In genomic region chr5:43634071-43634601, GRCm38 (mm10) we compare ENCODE assay signal across 17 mouse cellular contexts. TPM values are rescaled to one million over a fixed set of nuclear protein-coding genes. Genes with fewer than 3 reads are reported as not detected.
DNase-seq lines count a peak whose midpoint lies in the region; ATAC-seq and TF ChIP-seq lines count a peak whose summit lies in the region.
"Had no signal": no experiment of that assay in that cellular context is flagged by ENCODE, and none has a peak within 500 bp of the region (broad histone marks: within the 10 kb centered on the region; RNA-seq: fewer than 3 reads in every experiment).

No protein-coding gene starts in this region.

- no peak overlapping the region for H3K9ac ChIP-seq in forebrain, embryonic 12.5 days
- no peak overlapping the region for H3K9ac ChIP-seq in forebrain, embryonic 11.5 days (ENCODE audit: low read length)
- H3K9ac ChIP-seq in kidney, postnatal 0 days (ENCODE audit: low read depth, low read length) = no peak overlapping the region
- H3K9ac ChIP-seq in kidney, embryonic 15.5 days = no peak overlapping the region
- no peak overlapping the region for H3K9ac ChIP-seq in embryonic facial prominence, embryonic 14.5 days (ENCODE audit: low read depth, low read length)
- no peak overlapping the region for H3K9ac ChIP-seq in midbrain, embryonic 12.5 days (replicated peaks)
- H3K9ac ChIP-seq: hindbrain, embryonic 15.5 days; limb, embryonic 12.5 days; liver, embryonic 13.5 days; stomach, embryonic 15.5 days had no signal

- no peaks in the 10 kb centered on the region for H3K36me3 ChIP-seq in forebrain, embryonic 12.5 days (replicated peaks)
- H3K36me3 ChIP-seq in forebrain, embryonic 11.5 days (ENCODE audit: control insufficient read depth, insufficient read depth, low read length) = no peaks in the 10 kb centered on the region
- no peaks in the 10 kb centered on the region for H3K36me3 ChIP-seq in kidney, postnatal 0 days (ENCODE audit: insufficient read depth, low read length)
- no peaks in the 10 kb centered on the region for H3K36me3 ChIP-seq in kidney, embryonic 15.5 days
- H3K36me3 ChIP-seq in embryonic facial prominence, embryonic 14.5 days (ENCODE audit: control insufficient read depth, insufficient read depth, low read length) = no peaks in the 10 kb centered on the region
- H3K36me3 ChIP-seq in midbrain, embryonic 12.5 days = no peaks in the 10 kb centered on the region
- H3K36me3 ChIP-seq: hindbrain, embryonic 15.5 days; limb, embryonic 12.5 days; liver, embryonic 13.5 days; stomach, embryonic 15.5 days had no signal

- TF ChIP-seq CTCF in kidney, postnatal 0 days (IDR thresholded peaks at IDR 0.05; ENCODE audit: low read depth) = no peak

- DNase-seq in forebrain, embryonic 11.5 days (ENCODE audit: low spot score) = no peak
- no peak for DNase-seq in kidney, postnatal 0 days (ENCODE audit: low spot score)
- DNase-seq in embryonic facial prominence, embryonic 14.5 days (ENCODE audit: low spot score) = no peak
- no peak for DNase-seq in gastrocnemius, adult 18-20 months (ENCODE audit: low spot score)
- no peak for DNase-seq in layer of hippocampus, adult 8-10 months (ENCODE audit: low spot score in 2 of 2)
- DNase-seq: adrenal gland, adult 2 months; heart, adult 2 months; kidney, adult 8-10 months; liver, embryonic 13.5 days; thymus, adult 2 months had no signal

- 0 out of 2 replicates have a peak, but pooled peaks have one; percentile 4 for ATAC-seq in forebrain, embryonic 12.5 days (ENCODE audit: low FRiP score)
- no peak; the same call in 1 of the 2 replicates for ATAC-seq in forebrain, embryonic 11.5 days (replicated peaks; ENCODE audit: low FRiP score)
- ATAC-seq in kidney, postnatal 0 days (replicated peaks; ENCODE audit: low FRiP score, low read depth) = 0 out of 2 replicates have a peak, but pooled peaks have one; percentile 25
- ATAC-seq in kidney, embryonic 15.5 days (replicated peaks; ENCODE audit: low FRiP score) = no peak
- 0 out of 2 replicates have a peak, but pooled peaks have one; percentile 30 for ATAC-seq in embryonic facial prominence, embryonic 14.5 days (ENCODE audit: low read depth)
- 0 out of 2 replicates have a peak, but pooled peaks have one; percentile 23 for ATAC-seq in midbrain, embryonic 12.5 days (ENCODE audit: low FRiP score, low read depth)

- no peak overlapping the region for H3K27ac ChIP-seq in forebrain, embryonic 12.5 days
- H3K27ac ChIP-seq in forebrain, embryonic 11.5 days (ENCODE audit: low read depth, low read length) = no peak overlapping the region
- no peak overlapping the region for H3K27ac ChIP-seq in kidney, postnatal 0 days
- H3K27ac ChIP-seq in kidney, embryonic 15.5 days = no peak overlapping the region
- no peak overlapping the region for H3K27ac ChIP-seq in embryonic facial prominence, embryonic 14.5 days (replicated peaks; ENCODE audit: low read depth, low read length)
- H3K27ac ChIP-seq in midbrain, embryonic 12.5 days (replicated peaks) = no peak overlapping the region
- H3K27ac ChIP-seq: heart, adult 2 months; hindbrain, embryonic 15.5 days; limb, embryonic 12.5 days; liver, embryonic 13.5 days; stomach, embryonic 15.5 days had no signal

- no peak overlapping the region for H3K4me2 ChIP-seq in forebrain, embryonic 12.5 days
- H3K4me2 ChIP-seq in forebrain, embryonic 11.5 days (ENCODE audit: low read depth, low read length, severe bottlenecking) = no peak overlapping the region
- no peak overlapping the region for H3K4me2 ChIP-seq in kidney, postnatal 0 days (ENCODE audit: low read length)
- H3K4me2 ChIP-seq in kidney, embryonic 15.5 days = no peak overlapping the region
- H3K4me2 ChIP-seq in embryonic facial prominence, embryonic 14.5 days (ENCODE audit: low read depth, low read length) = no peak overlapping the region
- no peak overlapping the region for H3K4me2 ChIP-seq in midbrain, embryonic 12.5 days (replicated peaks)
- H3K4me2 ChIP-seq: hindbrain, embryonic 15.5 days; limb, embryonic 12.5 days; liver, embryonic 13.5 days; stomach, embryonic 15.5 days had no signal

- H3K9me3 ChIP-seq in forebrain, embryonic 12.5 days = no peaks in the 10 kb centered on the region
- no peaks in the 10 kb centered on the region for H3K9me3 ChIP-seq in forebrain, embryonic 11.5 days (ENCODE audit: control insufficient read depth, low read length)
- H3K9me3 ChIP-seq in kidney, postnatal 0 days (replicated peaks; ENCODE audit: low read length) = no peaks in the 10 kb centered on the region
- no peaks in the 10 kb centered on the region for H3K9me3 ChIP-seq in kidney, embryonic 15.5 days (replicated peaks)
- 0 out of 2 replicates have a peak, but pooled peaks cover 7% of the 10 kb centered on the region for H3K9me3 ChIP-seq in embryonic facial prominence, embryonic 14.5 days (ENCODE audit: control insufficient read depth, low read length)
- no peaks in the 10 kb centered on the region for H3K9me3 ChIP-seq in midbrain, embryonic 12.5 days
- H3K9me3 ChIP-seq: hindbrain, embryonic 15.5 days; limb, embryonic 12.5 days; liver, embryonic 13.5 days; stomach, embryonic 15.5 days had no signal

- H3K4me1 ChIP-seq in forebrain, embryonic 12.5 days = no peaks in the 10 kb centered on the region
- no peaks in the 10 kb centered on the region for H3K4me1 ChIP-seq in forebrain, embryonic 11.5 days (replicated peaks; ENCODE audit: control insufficient read depth, insufficient read depth, low read length)
- no peaks in the 10 kb centered on the region for H3K4me1 ChIP-seq in kidney, postnatal 0 days (replicated peaks; ENCODE audit: insufficient read depth, low read length)
- H3K4me1 ChIP-seq in kidney, embryonic 15.5 days = no peaks in the 10 kb centered on the region
- H3K4me1 ChIP-seq in embryonic facial prominence, embryonic 14.5 days (ENCODE audit: control insufficient read depth, insufficient read depth, low read length) = no peaks in the 10 kb centered on the region
- no peaks in the 10 kb centered on the region for H3K4me1 ChIP-seq in midbrain, embryonic 12.5 days
- H3K4me1 ChIP-seq: hindbrain, embryonic 15.5 days; limb, embryonic 12.5 days; liver, embryonic 13.5 days; stomach, embryonic 15.5 days had no signal

- H3K4me3 ChIP-seq in forebrain, embryonic 12.5 days (replicated peaks) = no peak overlapping the region
- no peak overlapping the region for H3K4me3 ChIP-seq in forebrain, embryonic 11.5 days (ENCODE audit: low read depth, low read length)
- no peak overlapping the region for H3K4me3 ChIP-seq in kidney, postnatal 0 days (replicated peaks; ENCODE audit: low read depth, low read length)
- H3K4me3 ChIP-seq in kidney, embryonic 15.5 days (replicated peaks) = no peak overlapping the region
- H3K4me3 ChIP-seq in embryonic facial prominence, embryonic 14.5 days (ENCODE audit: low read depth, low read length) = no peak overlapping the region
- no peak overlapping the region for H3K4me3 ChIP-seq in midbrain, embryonic 12.5 days
- H3K4me3 ChIP-seq: heart, adult 2 months; hindbrain, embryonic 15.5 days; limb, embryonic 12.5 days; liver, embryonic 13.5 days; stomach, embryonic 15.5 days had no signal

- WGBS in forebrain, embryonic 12.5 days = 84% methylated on average over 5 of the region's 5 CpGs
- 84% methylated on average over 5 of the region's 5 CpGs for WGBS in forebrain, embryonic 11.5 days
- WGBS in kidney, postnatal 0 days = 82% methylated on average over 5 of the region's 5 CpGs
- WGBS in kidney, embryonic 15.5 days = 81% methylated on average over 5 of the region's 5 CpGs
- WGBS in embryonic facial prominence, embryonic 14.5 days = 86% methylated on average over 5 of the region's 5 CpGs
- WGBS in midbrain, embryonic 12.5 days = 91% methylated on average over 5 of the region's 5 CpGs

- H3K27me3 ChIP-seq in forebrain, embryonic 12.5 days = no peaks in the 10 kb centered on the region
- no peaks in the 10 kb centered on the region for H3K27me3 ChIP-seq in forebrain, embryonic 11.5 days (ENCODE audit: control insufficient read depth, insufficient read depth, low read length)
- H3K27me3 ChIP-seq in kidney, postnatal 0 days (ENCODE audit: insufficient read depth, low read length) = no peaks in the 10 kb centered on the region
- no peaks in the 10 kb centered on the region for H3K27me3 ChIP-seq in kidney, embryonic 15.5 days
- H3K27me3 ChIP-seq in embryonic facial prominence, embryonic 14.5 days (replicated peaks; ENCODE audit: control insufficient read depth, insufficient read depth, low read length) = no peaks in the 10 kb centered on the region
- no peaks in the 10 kb centered on the region for H3K27me3 ChIP-seq in midbrain, embryonic 12.5 days
- H3K27me3 ChIP-seq: CH12.LX; hindbrain, embryonic 15.5 days; limb, embryonic 12.5 days; liver, embryonic 13.5 days; stomach, embryonic 15.5 days had no signal

RNA-seq across cellular contexts. Expression of gene Cc2d2a, which starts 28.0 kb away (rescaled TPM):
- polyA plus RNA-seq in forebrain, embryonic 12.5 days (2016; fragmentation: Nextera tagmentation; extraction: Ambion mirVana) = 9.6 and 10.5 TPM in 2 replicates
- 8.1 and 9.2 TPM in 2 replicates for polyA plus RNA-seq in forebrain, embryonic 11.5 days (2014; fragmentation: Nextera tagmentation; extraction: Ambion mirVana)
- 10.8 and 13.0 TPM in 2 replicates for polyA plus RNA-seq in kidney, postnatal 0 days (2015; fragmentation: Nextera tagmentation; extraction: Ambion mirVana)
- polyA plus RNA-seq in kidney, embryonic 15.5 days (2015; fragmentation: Nextera tagmentation; extraction: Ambion mirVana) = 14.4 and 17.1 TPM in 2 replicates
- 8.7 and 9.0 TPM in 2 replicates for polyA plus RNA-seq in embryonic facial prominence, embryonic 14.5 days (2014; fragmentation: Nextera tagmentation; extraction: Ambion mirVana)
- polyA plus RNA-seq in midbrain, embryonic 12.5 days (2016; fragmentation: Nextera tagmentation; extraction: Ambion mirVana) = 9.6 and 11.4 TPM in 2 replicates
- 1 to 10 TPM; 4.0 to 5.7 TPM for total RNA-seq in gastrocnemius, adult 18-20 months (2021)
- total RNA-seq in layer of hippocampus, adult 8-10 months (2022) = 10 to 100 TPM; 19.5 to 26.2 (median 21.2) TPM

Comparison
In these comparisons a context has a peak if more than half of its experiments do, and no peak if none do; other contexts are left out.
1. ATAC-seq: peak in forebrain, embryonic 12.5 days (single experiment), kidney, postnatal 0 days (single experiment), embryonic facial prominence, embryonic 14.5 days (single experiment) and midbrain, embryonic 12.5 days (single experiment); none in forebrain, embryonic 11.5 days (single experiment) and kidney, embryonic 15.5 days (single experiment).